Mouse (Mus musculus) cortical plate, adult 2 months (tissue): ENCODE measurements around the gene Grk4.

Experiments
- CTCF ChIP-seq: fragments of 200-500 bp; IDR thresholded peaks from 2 replicates; pipeline ENCODE4 v1.5.1; 2011; ENCODE audit warnings: mild to moderate bottlenecking, control low read depth, low read length; ENCODE audit not compliant: insufficient read depth; ENCODE audit errors: extremely low read depth
- POLR2A ChIP-seq: fragments of 200-500 bp; IDR thresholded peaks from 2 replicates; pipeline ENCODE4 v1.6.1; 2011; ENCODE audit warnings: mild to moderate bottlenecking, low read length, control low read depth; ENCODE audit not compliant: insufficient read depth; ENCODE audit errors: extremely low read depth

- TF ChIP-seq CTCF (no peak), POLR2A (no peak)
These were observed 26.5 kb upstream of the Grk4 start for GRCm38 (mm10) chr5:34633641-34634040.
